Mouse (Mus musculus) intestine, embryonic 16.5 days (tissue): ENCODE results near the gene Rgs9. TPM values are rescaled to one million over a fixed set of nuclear protein-coding genes. Genes with fewer than 3 reads are reported as not detected.
A peak's percentile ranks its signal among the peaks of the same experiment; 100 is the strongest.

ENCODE experiments used
- ATAC-seq: fragments of 200-750 bp; cut with Nextera tagmentation; 2 replicates; pipeline ENCODE4 v1.8.0; 2017; ENCODE audit warnings: moderate TSS enrichment, moderate library complexity
- H3K27ac ChIP-seq: fragments of 300-500 bp; sonication (generic); 2 replicates; pipeline ENCODE4 v1.5.1; 2014; ENCODE audit warnings: mild to moderate bottlenecking, low read length
- H3K27me3 ChIP-seq: fragments of 300-500 bp; sonication (generic); replicated peaks from 2 replicates; pipeline ENCODE4 v1.6.1; 2014; ENCODE audit warnings: low read length, control low read depth, mixed read lengths; ENCODE audit not compliant: control insufficient read depth, insufficient read depth
- H3K36me3 ChIP-seq: fragments of 300-500 bp; sonication (generic); 2 replicates; pipeline ENCODE4 v1.6.1; 2014; ENCODE audit warnings: low read length, control low read depth; ENCODE audit not compliant: control insufficient read depth, insufficient read depth
- H3K4me1 ChIP-seq: fragments of 300-500 bp; sonication (generic); 2 replicates; pipeline ENCODE4 v1.6.1; 2014; ENCODE audit warnings: low read length, control low read depth, mixed read lengths; ENCODE audit not compliant: control insufficient read depth, insufficient read depth
- H3K4me2 ChIP-seq: fragments of 300-500 bp; sonication (generic); 2 replicates; pipeline ENCODE4 v1.6.1; 2014; ENCODE audit warnings: low read depth, low read length, control low read depth
- H3K4me3 ChIP-seq: fragments of 300-500 bp; sonication (generic); 2 replicates; pipeline ENCODE4 v1.5.1; 2014; ENCODE audit warnings: mild to moderate bottlenecking, low read length
- H3K9ac ChIP-seq: fragments of 300-500 bp; sonication (generic); 2 replicates; pipeline ENCODE4 v1.6.1; 2014; ENCODE audit warnings: low read depth, low read length
- H3K9me3 ChIP-seq: fragments of 300-500 bp; sonication (generic); 2 replicates; pipeline ENCODE4 v1.6.1; 2016; ENCODE audit warnings: low read length, control low read depth; ENCODE audit not compliant: control insufficient read depth
- whole genome bisulfite sequencing: fragments of 180-500 bp; shearing (Covaris S2); extraction: QIAGEN DNeasy Blood & Tissue Kit; methylation state at CpG from one replicate; pipeline ENCODE4 v1.1.7; 2014; 5-methylcytosine and 5-hydroxymethylcytosine counted together
- polyA plus RNA-seq: library from polyadenylated mRNA; unstranded; fragments of >200 nt; fragmentation: Nextera tagmentation; extraction: Ambion mirVana; gene quantifications from 2 replicates; pipeline ENCODE4 v1.2.1, GENCODE M21; 2015

Rgs9 gene
- polyA plus RNA-seq, 1 experiment from 2014 or later: 3.5 TPM

- no peaks in the 10 kb centered on the region for H3K27me3 ChIP-seq
- H3K36me3 ChIP-seq: no peaks in the 10 kb centered on the region
- no peaks in the 10 kb centered on the region for H3K9me3 ChIP-seq
- H3K4me2 ChIP-seq: no peak overlapping the region
- peaks cover 8% of the 10 kb centered on the region for H3K4me1 ChIP-seq
- H3K27ac ChIP-seq: no peak overlapping the region
- WGBS: 74% methylated on average over 6 of the region's 6 CpGs
- no peak for ATAC-seq
- no peak overlapping the region for H3K9ac ChIP-seq
- no peak overlapping the region for H3K4me3 ChIP-seq
Observed at GRCm38 (mm10) chr11:109332722-109333121, 34.8 kb upstream of the Rgs9 start.

- H3K27ac ChIP-seq: no peak overlapping the region
- ATAC-seq: peak; percentile 96
- H3K36me3 ChIP-seq: no peaks in the 10 kb centered on the region
- peaks cover 8% of the 10 kb centered on the region for H3K4me1 ChIP-seq
- WGBS: 5% methylated on average over 6 of the region's 6 CpGs
- H3K9me3 ChIP-seq: no peaks in the 10 kb centered on the region
- H3K4me3 ChIP-seq: peak overlapping the region; percentile 52
- no peaks in the 10 kb centered on the region for H3K27me3 ChIP-seq
- peak overlapping the region; percentile 77 for H3K4me2 ChIP-seq
- H3K9ac ChIP-seq: peak overlapping the region; percentile 63
Observed at GRCm38 (mm10) chr11:109331424-109331824, 33.5 kb upstream of the Rgs9 start.

- Histone ChIP-seq H3K36me3 (no peaks in the 10 kb centered on the region), H3K27ac (no peak overlapping the region), H3K4me1 (peaks cover 8% of the 10 kb centered on the region), H3K9ac (no peak overlapping the region), H3K4me2 (peak overlapping the region; percentile 77), H3K27me3 (no peaks in the 10 kb centered on the region), H3K9me3 (no peaks in the 10 kb centered on the region), H3K4me3 (no peak overlapping the region)
- 32% methylated on average over 17 of the region's 17 CpGs for WGBS
- peak; percentile 60 for ATAC-seq
Observed at GRCm38 (mm10) chr11:109330706-109331393, 32.9 kb upstream of the Rgs9 start.

- ATAC-seq: no peak
Observed at GRCm38 (mm10) chr11:109329331-109329730, 31.4 kb upstream of the Rgs9 start.

GRCm38 (mm10) chr11:109327952-109328351, 30.0 kb upstream of the Rgs9 start:
- WGBS: 77% methylated on average over 10 of the region's 10 CpGs
- Histone ChIP-seq H3K36me3 (no peaks in the 10 kb centered on the region), H3K4me2 (no peak overlapping the region), H3K4me3 (no peak overlapping the region), H3K9ac (no peak overlapping the region), H3K27me3 (no peaks in the 10 kb centered on the region), H3K4me1 (peaks cover 8% of the 10 kb centered on the region), H3K9me3 (no peaks in the 10 kb centered on the region), H3K27ac (no peak overlapping the region)
- ATAC-seq: no peak

More at GRCm38 (mm10) chr11:109329331-109329730, 31.4 kb upstream of the Rgs9 start:
- 59% methylated on average over 4 of the region's 4 CpGs for WGBS
- H3K27me3 ChIP-seq: no peaks in the 10 kb centered on the region
- no peak overlapping the region for H3K9ac ChIP-seq
- H3K4me1 ChIP-seq: peaks cover 8% of the 10 kb centered on the region
- no peak overlapping the region for H3K4me3 ChIP-seq
- H3K27ac ChIP-seq: no peak overlapping the region
- no peaks in the 10 kb centered on the region for H3K36me3 ChIP-seq
- no peaks in the 10 kb centered on the region for H3K9me3 ChIP-seq
- H3K4me2 ChIP-seq: no peak overlapping the region

GRCm38 (mm10) chr11:109327381-109327780, 29.5 kb upstream of the Rgs9 start:
- H3K4me1 ChIP-seq: peaks cover 8% of the 10 kb centered on the region
- no peak overlapping the region for H3K4me2 ChIP-seq
- no peak overlapping the region for H3K9ac ChIP-seq
- no peak for ATAC-seq
- no peaks in the 10 kb centered on the region for H3K36me3 ChIP-seq
- H3K27me3 ChIP-seq: no peaks in the 10 kb centered on the region
- no peak overlapping the region for H3K4me3 ChIP-seq
- H3K27ac ChIP-seq: no peak overlapping the region
- no peaks in the 10 kb centered on the region for H3K9me3 ChIP-seq
- WGBS: 46% methylated on average over 3 of the region's 3 CpGs

GRCm38 (mm10) chr11:109326270-109326669, 28.3 kb upstream of the Rgs9 start:
- no peak for ATAC-seq
- Histone ChIP-seq H3K27ac (no peak overlapping the region), H3K4me1 (peaks cover 4% of the 10 kb centered on the region), H3K4me2 (no peak overlapping the region), H3K9ac (no peak overlapping the region), H3K27me3 (no peaks in the 10 kb centered on the region), H3K36me3 (no peaks in the 10 kb centered on the region), H3K9me3 (no peaks in the 10 kb centered on the region), H3K4me3 (no peak overlapping the region)
- 54% methylated on average over 13 of the region's 13 CpGs for WGBS

- ATAC-seq: peak; percentile 72
- no peak overlapping the region for H3K4me3 ChIP-seq
- H3K4me1 ChIP-seq: no peaks in the 10 kb centered on the region
- no peak overlapping the region for H3K9ac ChIP-seq
- WGBS: 43% methylated on average over 8 of the region's 8 CpGs
- H3K27ac ChIP-seq: no peak overlapping the region
- H3K36me3 ChIP-seq: no peaks in the 10 kb centered on the region
- H3K9me3 ChIP-seq: no peaks in the 10 kb centered on the region
- H3K4me2 ChIP-seq: no peak overlapping the region
- no peaks in the 10 kb centered on the region for H3K27me3 ChIP-seq
Observed at GRCm38 (mm10) chr11:109320361-109320933, 22.5 kb upstream of the Rgs9 start.

- no peaks in the 10 kb centered on the region for H3K4me1 ChIP-seq
- no peaks in the 10 kb centered on the region for H3K27me3 ChIP-seq
- no peaks in the 10 kb centered on the region for H3K36me3 ChIP-seq
- H3K4me3 ChIP-seq: no peak overlapping the region
- no peaks in the 10 kb centered on the region for H3K9me3 ChIP-seq
- no peak overlapping the region for H3K27ac ChIP-seq
- no peak overlapping the region for H3K9ac ChIP-seq
- 74% methylated on average over 5 of the region's 5 CpGs for WGBS
- H3K4me2 ChIP-seq: no peak overlapping the region
- ATAC-seq: 0 out of 2 replicates have a peak, but pooled peaks have one; percentile 26
Observed at GRCm38 (mm10) chr11:109319946-109320345, 22.0 kb upstream of the Rgs9 start.
